Mouse (Mus musculus) stomach, postnatal 0 days (tissue): ENCODE data around the gene Tceanc. TPM values are rescaled to one million over a fixed set of nuclear protein-coding genes. Genes with fewer than 3 reads are reported as not detected.

Source experiments
- ATAC-seq: fragments of 200-750 bp; cut with Nextera tagmentation; 2 replicates; pipeline ENCODE4 v1.8.0; 2017; ENCODE audit not compliant: low FRiP score, low TSS enrichment
- DNase-seq: peaks from one replicate; pipeline ENCODE4 v3.0.0-alpha.2; 2016; ENCODE audit warnings: low spot score
- H3K27ac ChIP-seq: fragments of 300-500 bp; sonication (generic); replicated peaks from 2 replicates; pipeline ENCODE4 v1.5.1; 2014; ENCODE audit warnings: mild to moderate bottlenecking, control low read depth
- H3K27me3 ChIP-seq: fragments of 300-500 bp; sonication (generic); 2 replicates; pipeline ENCODE4 v1.6.1; 2014; ENCODE audit warnings: low read length; ENCODE audit not compliant: control insufficient read depth, insufficient read depth
- H3K36me3 ChIP-seq: fragments of 300-500 bp; sonication (generic); 2 replicates; pipeline ENCODE4 v1.6.1; 2014; ENCODE audit warnings: low read length, mixed read lengths; ENCODE audit not compliant: control insufficient read depth, insufficient read depth
- H3K4me1 ChIP-seq: fragments of 300-500 bp; sonication (generic); replicated peaks from 2 replicates; pipeline ENCODE4 v1.6.1; 2014; ENCODE audit warnings: antibody characterized with exemption; ENCODE audit not compliant: control insufficient read depth, insufficient read depth
- H3K4me2 ChIP-seq: fragments of 300-500 bp; sonication (generic); replicated peaks from 2 replicates; pipeline ENCODE4 v1.6.1; 2014; ENCODE audit warnings: low read depth, mild to moderate bottlenecking, control low read depth, moderate library complexity
- H3K4me3 ChIP-seq: fragments of 300-500 bp; sonication (generic); 2 replicates; pipeline ENCODE4 v1.5.1; 2014; ENCODE audit warnings: low read depth, low read length, control low read depth
- H3K9ac ChIP-seq: fragments of 300-500 bp; sonication (generic); 2 replicates; pipeline ENCODE4 v1.6.1; 2014; ENCODE audit warnings: mild to moderate bottlenecking, low read length, control low read depth, mixed read lengths
- H3K9me3 ChIP-seq: fragments of 300-500 bp; sonication (generic); 2 replicates; pipeline ENCODE4 v1.6.1; 2016; ENCODE audit warnings: low read length; ENCODE audit not compliant: control insufficient read depth
- CTCF ChIP-seq: IDR thresholded peaks from 2 replicates; pipeline ENCODE4 v1.5.1; 2016; ENCODE audit warnings: antibody characterized with exemption, low read depth, mild to moderate bottlenecking, moderate library complexity
- EP300 ChIP-seq: optimal IDR thresholded peaks from 2 replicates; pipeline ENCODE3; 2016; ENCODE audit warnings: antibody characterized with exemption
- WGBS: fragments of 180-500 bp; shearing (Covaris S2); extraction: QIAGEN DNeasy Blood & Tissue Kit; methylation state at CpG from one replicate; pipeline ENCODE4 v1.1.7; 2014; 5-methylcytosine and 5-hydroxymethylcytosine counted together
- polyA plus RNA-seq: library from polyadenylated mRNA; unstranded; fragments of >200 nt; fragmentation: Nextera tagmentation; extraction: Ambion mirVana; gene quantifications from 2 replicates; pipeline ENCODE4 v1.2.1, GENCODE M21; 2015

Tceanc gene
- polyA plus RNA-seq, 1 experiment from 2014 or later = 4.1 TPM

DNA sequence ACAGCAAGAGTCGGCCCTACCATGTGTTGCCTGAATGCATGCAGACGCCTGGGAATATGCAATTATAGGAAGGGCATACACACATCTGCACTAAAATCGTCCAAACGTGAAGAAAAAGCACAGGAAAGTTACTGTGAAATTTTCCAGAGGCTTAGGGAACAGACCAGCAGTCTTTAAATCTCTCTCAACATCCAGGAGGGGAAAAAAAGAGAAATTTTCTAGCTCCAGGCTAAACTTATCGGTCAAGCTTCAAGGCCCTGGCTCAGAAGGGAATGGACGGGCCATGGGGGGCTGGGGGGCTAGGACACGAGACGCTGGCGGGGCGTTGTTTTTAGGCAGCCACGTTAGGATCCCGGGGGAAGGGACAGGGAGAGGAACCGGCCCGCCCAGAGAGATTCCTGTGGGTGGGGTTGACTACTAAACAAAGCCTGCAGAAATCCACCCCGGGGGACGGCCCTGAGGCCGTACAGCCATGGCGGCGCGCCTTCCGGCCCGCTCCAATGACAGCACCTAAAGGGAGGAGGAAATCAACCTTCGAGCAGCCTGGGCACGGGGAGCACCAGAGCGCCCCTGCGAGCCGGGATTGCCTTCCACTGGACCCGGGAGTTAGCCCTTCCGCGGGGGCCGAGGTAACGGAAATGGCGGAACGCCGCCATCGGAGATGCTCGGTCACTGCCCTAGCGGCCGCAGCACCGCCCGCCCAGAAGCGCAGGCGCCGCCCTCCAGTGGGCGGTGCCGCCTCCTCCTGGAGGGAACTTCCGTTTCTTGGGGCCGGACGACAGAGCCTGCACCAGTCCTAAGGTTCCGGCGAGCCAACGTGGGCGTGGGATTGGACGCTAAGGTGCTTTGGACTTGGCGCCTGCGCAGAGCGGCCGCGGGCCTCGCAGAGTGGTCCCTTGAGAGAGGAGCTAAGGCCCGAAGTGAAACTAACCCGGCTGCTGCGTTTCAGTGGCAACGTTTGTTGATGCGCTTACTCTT, 8.3 kb downstream of the Tceanc start:
- Histone ChIP-seq H3K9me3 (no peaks in the 10 kb centered on the region), H3K27ac (peak overlapping the region; percentile 96), H3K9ac (peak overlapping the region; percentile 82), H3K27me3 (no peaks in the 10 kb centered on the region), H3K4me1 (no peaks in the 10 kb centered on the region), H3K36me3 (no peaks in the 10 kb centered on the region), H3K4me3 (peak overlapping the region; percentile 48), H3K4me2 (peak overlapping the region; percentile 47)
- WGBS = 12% methylated on average over 58 of the region's 65 CpGs
- DNase-seq (peak; percentile 91), ATAC-seq (peak; percentile 98)
- TF ChIP-seq EP300 (no peak), CTCF (peak; percentile 55)

DNA sequence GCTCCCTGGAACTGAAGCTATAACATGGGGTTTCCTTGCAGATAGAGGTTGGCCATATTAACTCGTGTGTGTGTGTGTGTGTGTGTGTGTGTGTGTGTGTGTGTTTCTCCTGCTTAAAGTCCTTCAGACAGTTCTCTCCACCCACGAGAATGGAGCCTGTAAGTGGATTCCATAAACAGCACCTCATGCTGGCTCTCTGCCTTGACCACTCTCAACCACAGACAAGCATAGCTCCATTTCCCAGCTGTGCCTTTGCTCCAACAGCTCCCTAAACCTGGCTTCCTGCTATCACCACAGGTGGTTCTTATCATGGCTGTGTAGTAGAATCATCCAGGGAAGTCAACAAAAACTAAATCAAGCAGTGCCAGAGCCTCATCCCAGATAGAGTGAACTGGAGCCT, 13.9 kb downstream of the Tceanc start:
- 56% methylated on average over 2 of the region's 2 CpGs for WGBS
- Histone ChIP-seq H3K36me3 (no peaks in the 10 kb centered on the region), H3K4me3 (no peak overlapping the region), H3K9ac (no peak overlapping the region), H3K27ac (no peak overlapping the region), H3K4me1 (no peaks in the 10 kb centered on the region), H3K27me3 (no peaks in the 10 kb centered on the region), H3K9me3 (no peaks in the 10 kb centered on the region), H3K4me2 (no peak overlapping the region)
- ATAC-seq (no peak), DNase-seq (no peak)
- TF ChIP-seq EP300 (no peak), CTCF (no peak)

DNA sequence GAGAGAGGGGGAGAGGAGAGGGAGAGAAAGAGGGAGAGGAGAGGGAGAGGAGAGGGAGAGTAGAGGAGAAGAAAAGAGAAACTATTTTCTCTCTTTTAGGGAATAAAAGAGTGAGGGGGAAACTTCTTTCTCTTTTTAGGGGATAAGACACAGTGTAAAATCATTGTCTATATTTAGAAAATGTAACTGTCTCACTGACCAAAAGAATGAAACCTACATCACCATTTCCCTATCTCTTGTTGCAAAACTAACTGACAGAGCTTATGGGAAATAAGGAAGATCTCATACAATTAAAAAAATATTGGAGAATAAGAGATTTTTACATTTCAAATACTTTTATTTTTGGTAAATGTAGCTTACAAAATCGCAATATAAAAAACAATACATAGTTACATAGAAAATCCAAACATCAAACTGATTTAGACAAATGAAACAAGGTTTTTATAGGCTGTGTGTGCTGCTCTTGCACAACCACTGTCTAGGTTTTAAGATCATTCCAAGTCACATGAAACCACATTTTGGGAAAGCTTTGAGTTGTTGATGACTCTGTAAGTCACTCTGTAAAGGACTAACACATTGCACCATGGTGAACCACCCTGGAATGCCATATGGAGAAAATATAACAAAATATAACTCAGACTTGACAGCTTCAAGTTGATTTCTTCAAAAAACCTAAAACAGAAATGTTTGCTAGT, 18.7 kb downstream of the Tceanc start:
- Histone ChIP-seq H3K4me2 (no peak overlapping the region), H3K27ac (no peak overlapping the region), H3K36me3 (no peaks in the 10 kb centered on the region), H3K4me3 (no peak overlapping the region), H3K9me3 (no peaks in the 10 kb centered on the region), H3K27me3 (no peaks in the 10 kb centered on the region), H3K9ac (no peak overlapping the region), H3K4me1 (no peaks in the 10 kb centered on the region)
- WGBS = 71% methylated on average over 1 of the region's 1 CpGs
- no peak for TF ChIP-seq CTCF
- no peak for TF ChIP-seq EP300
- DNase-seq = no peak
- no peak for ATAC-seq

DNA sequence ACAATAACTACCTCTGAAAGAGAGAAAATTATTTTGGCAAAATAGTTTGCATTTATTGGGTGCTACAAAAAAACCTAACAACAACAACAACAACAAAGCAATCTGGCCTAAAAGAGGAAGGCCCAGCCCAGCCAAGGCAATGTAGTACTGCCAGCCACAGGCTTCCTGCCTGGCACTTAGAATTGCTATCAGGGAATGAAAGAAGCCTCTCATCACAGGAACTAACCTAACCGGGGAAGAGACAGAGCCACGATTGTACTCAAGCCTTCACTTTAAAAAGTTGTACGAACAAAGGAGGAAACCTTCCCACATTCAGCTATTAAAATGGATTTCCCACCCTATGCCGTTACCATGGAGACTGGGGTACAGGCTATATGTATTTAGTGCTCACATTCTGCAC, 20.6 kb downstream of the Tceanc start:
- WGBS = 75% methylated on average over 4 of the region's 4 CpGs
- DNase-seq (no peak), ATAC-seq (no peak)
- H3K4me1 ChIP-seq = no peaks in the 10 kb centered on the region
- no peaks in the 10 kb centered on the region for H3K27me3 ChIP-seq
- no peak for TF ChIP-seq EP300
- TF ChIP-seq CTCF = no peak
- no peak overlapping the region for H3K4me3 ChIP-seq
- no peak overlapping the region for H3K4me2 ChIP-seq
- no peaks in the 10 kb centered on the region for H3K9me3 ChIP-seq
- H3K9ac ChIP-seq = no peak overlapping the region
- no peak overlapping the region for H3K27ac ChIP-seq
- H3K36me3 ChIP-seq = no peaks in the 10 kb centered on the region

DNA sequence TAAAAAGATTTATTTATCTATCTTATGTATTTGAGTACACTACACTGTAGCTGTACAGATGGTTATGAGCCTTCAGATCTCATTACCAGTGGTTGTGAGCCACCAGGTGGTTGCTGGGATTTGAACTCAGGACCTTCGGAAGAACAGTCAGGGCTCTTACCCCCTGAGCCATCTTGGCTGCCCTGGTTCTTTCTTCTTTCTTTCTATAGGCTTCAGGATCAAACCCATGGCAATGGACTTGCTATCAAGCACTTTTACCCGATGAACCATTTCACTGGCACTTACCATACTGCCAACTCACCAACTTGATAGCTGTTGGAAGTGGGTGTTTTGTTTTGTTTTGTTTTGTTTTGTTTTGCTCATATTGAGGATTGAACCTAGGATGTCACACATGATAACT, 23.3 kb downstream of the Tceanc start:
- H3K4me1 ChIP-seq = no peaks in the 10 kb centered on the region
- TF ChIP-seq EP300 = no peak
- DNase-seq (no peak), ATAC-seq (no peak)
- no peak overlapping the region for H3K27ac ChIP-seq
- no peak overlapping the region for H3K4me3 ChIP-seq
- H3K36me3 ChIP-seq = no peaks in the 10 kb centered on the region
- H3K4me2 ChIP-seq = no peak overlapping the region
- WGBS = 95% methylated on average over 2 of the region's 2 CpGs
- no peaks in the 10 kb centered on the region for H3K27me3 ChIP-seq
- H3K9me3 ChIP-seq = no peaks in the 10 kb centered on the region
- no peak overlapping the region for H3K9ac ChIP-seq
